Mouse (Mus musculus): ENCODE results near the gene Il31ra.

The Il31ra gene

GRCm38 (mm10) chr13:112560554-112561138, 33.5 kb downstream of the Il31ra start:
- peak in 1 of 2 experiments; percentile 10 for DNase-seq (ENCODE audit: low spot score in 2 of 2)

- no peak for DNase-seq (ENCODE audit: low spot score in 2 of 2)
These were observed 37.7 kb downstream of the Il31ra start for GRCm38 (mm10) chr13:112556501-112556900.

- DNase-seq (ENCODE audit: low spot score in 2 of 2) = no peak
These were observed 40.9 kb downstream of the Il31ra start for GRCm38 (mm10) chr13:112553304-112553703.

- no peak for DNase-seq (ENCODE audit: low spot score in 2 of 2)
These were observed 42.3 kb downstream of the Il31ra start for GRCm38 (mm10) chr13:112551641-112552548.

- no peak for DNase-seq (ENCODE audit: low spot score in 2 of 2)
These were observed 52.8 kb downstream of the Il31ra start for GRCm38 (mm10) chr13:112541223-112541975.

- DNase-seq (ENCODE audit: low spot score in 2 of 2) = no peak
These were observed 53.5 kb downstream of the Il31ra start for GRCm38 (mm10) chr13:112540616-112541015.

- DNase-seq (ENCODE audit: low spot score in 2 of 2) = no peak
These were observed 57.1 kb downstream of the Il31ra start for GRCm38 (mm10) chr13:112537065-112537464.

GRCm38 (mm10) chr13:112536611-112537010, 57.5 kb downstream of the Il31ra start:
- no peak for DNase-seq (ENCODE audit: low spot score in 2 of 2)

- DNase-seq (ENCODE audit: low spot score in 2 of 2) = no peak
These were observed 60.6 kb downstream of the Il31ra start for GRCm38 (mm10) chr13:112533556-112533955.

GRCm38 (mm10) chr13:112532235-112532634, 61.9 kb downstream of the Il31ra start:
- DNase-seq (ENCODE audit: low spot score in 2 of 2) = no peak

GRCm38 (mm10) chr13:112529893-112530292, 64.3 kb downstream of the Il31ra start:
- DNase-seq (ENCODE audit: low spot score in 2 of 2) = peak; percentile 38 to 51

GRCm38 (mm10) chr13:112527186-112527585, 67.0 kb downstream of the Il31ra start:
- no peak for DNase-seq (ENCODE audit: low spot score in 2 of 2)

- no peak for DNase-seq (ENCODE audit: low spot score in 2 of 2)
These were observed 70.7 kb downstream of the Il31ra start for GRCm38 (mm10) chr13:112523346-112523970.

- no peak for DNase-seq (ENCODE audit: low spot score in 2 of 2)
These were observed 71.3 kb downstream of the Il31ra start for GRCm38 (mm10) chr13:112522896-112523295.

- DNase-seq (ENCODE audit: low spot score in 2 of 2) = no peak
These were observed 71.9 kb downstream of the Il31ra start for GRCm38 (mm10) chr13:112522261-112522660.

- no peak for DNase-seq (ENCODE audit: low spot score in 2 of 2)
These were observed 79.6 kb downstream of the Il31ra start for GRCm38 (mm10) chr13:112514546-112514945.

- no peak for DNase-seq (ENCODE audit: low spot score in 2 of 2)
These were observed 81.3 kb downstream of the Il31ra start for GRCm38 (mm10) chr13:112512824-112513223.

GRCm38 (mm10) chr13:112511810-112512209, 82.3 kb downstream of the Il31ra start:
- DNase-seq (ENCODE audit: low spot score in 2 of 2) = no peak

- DNase-seq (ENCODE audit: low spot score in 2 of 2) = no peak
These were observed 82.9 kb downstream of the Il31ra start for GRCm38 (mm10) chr13:112511261-112511660.

- DNase-seq (ENCODE audit: low spot score in 2 of 2) = no peak
These were observed 83.5 kb downstream of the Il31ra start for GRCm38 (mm10) chr13:112510437-112511212.

- DNase-seq (ENCODE audit: low spot score in 2 of 2) = peak in 1 of 2 experiments; percentile 32
These were observed 84.7 kb downstream of the Il31ra start for GRCm38 (mm10) chr13:112509465-112509864.

All from right cerebral cortex, postnatal 36 days (tissue).